16 mouse cellular contexts compared by ENCODE assay signal in the genomic region with DNA sequence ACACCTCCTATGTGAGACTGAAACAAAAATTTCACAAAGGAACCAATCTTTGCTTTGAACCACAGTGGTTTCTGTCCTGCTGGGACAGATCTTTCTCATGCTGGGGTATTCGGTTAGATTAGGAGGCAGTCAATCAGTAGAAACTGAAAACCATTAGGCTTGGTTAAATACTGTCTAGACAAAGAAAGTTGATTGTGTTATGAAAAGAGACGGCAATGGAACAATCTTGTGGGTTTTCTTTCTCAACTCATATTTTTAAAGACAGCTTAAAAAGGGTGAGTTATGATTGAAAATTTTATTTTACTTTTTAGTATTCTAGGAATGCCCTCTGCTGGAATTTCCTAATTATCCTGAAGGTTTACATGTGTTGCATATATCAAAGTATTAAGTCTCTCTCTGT.
"Had no signal": no experiment of that assay in that cellular context is flagged by ENCODE, and none has a peak within 500 bp of the region (broad histone marks: within the 10 kb centered on the region; RNA-seq: fewer than 3 reads in every experiment).

No protein-coding gene starts in this region.

- H3K9ac ChIP-seq: neural tube, embryonic 13.5 days; neural tube, embryonic 15.5 days; stomach, embryonic 15.5 days had no signal

- H3K36me3 ChIP-seq: neural tube, embryonic 13.5 days; neural tube, embryonic 15.5 days; stomach, embryonic 15.5 days had no signal

- H3K4me2 ChIP-seq: neural tube, embryonic 13.5 days; neural tube, embryonic 15.5 days; stomach, embryonic 15.5 days had no signal

- H3K27me3 ChIP-seq: neural tube, embryonic 13.5 days; neural tube, embryonic 15.5 days; stomach, embryonic 15.5 days had no signal

- DNase-seq: retina, postnatal 1 day; right cerebral cortex, adult 18-20 months; right cerebral cortex, postnatal 14 days; right cerebral cortex, postnatal 25 days; right cerebral cortex, postnatal 4 days; spleen, adult 18-20 months; thymus, adult 18-20 months; thymus, adult 2 months; thymus, postnatal 14 days; thymus, postnatal 25 days; thymus, postnatal 36 days; thymus, postnatal 4 days had no signal

- H3K27ac ChIP-seq: neural tube, embryonic 13.5 days; neural tube, embryonic 15.5 days; stomach, embryonic 15.5 days; stomach, postnatal 0 days had no signal

- H3K9me3 ChIP-seq: neural tube, embryonic 13.5 days; neural tube, embryonic 15.5 days; stomach, embryonic 15.5 days had no signal

- H3K4me3 ChIP-seq: neural tube, embryonic 13.5 days; neural tube, embryonic 15.5 days; stomach, embryonic 15.5 days had no signal

- H3K4me1 ChIP-seq: neural tube, embryonic 13.5 days; neural tube, embryonic 15.5 days; stomach, embryonic 15.5 days had no signal
